Mouse (Mus musculus) spleen, adult 2 months (tissue): ENCODE data around the gene Ccdc30.

ENCODE experiments used
- CTCF ChIP-seq: fragments of 200-500 bp; IDR thresholded peaks from 2 replicates; pipeline ENCODE4 v1.5.1; 2011; ENCODE audit warnings: mild to moderate bottlenecking, inconsistent platforms; ENCODE audit not compliant: insufficient read depth, insufficient read length, insufficient replicate concordance; ENCODE audit errors: extremely low read depth
- POLR2A ChIP-seq: fragments of 200-500 bp; IDR thresholded peaks from 2 replicates; pipeline ENCODE4 v1.6.1; 2011; ENCODE audit warnings: low read depth, low read length, inconsistent platforms

DNA sequence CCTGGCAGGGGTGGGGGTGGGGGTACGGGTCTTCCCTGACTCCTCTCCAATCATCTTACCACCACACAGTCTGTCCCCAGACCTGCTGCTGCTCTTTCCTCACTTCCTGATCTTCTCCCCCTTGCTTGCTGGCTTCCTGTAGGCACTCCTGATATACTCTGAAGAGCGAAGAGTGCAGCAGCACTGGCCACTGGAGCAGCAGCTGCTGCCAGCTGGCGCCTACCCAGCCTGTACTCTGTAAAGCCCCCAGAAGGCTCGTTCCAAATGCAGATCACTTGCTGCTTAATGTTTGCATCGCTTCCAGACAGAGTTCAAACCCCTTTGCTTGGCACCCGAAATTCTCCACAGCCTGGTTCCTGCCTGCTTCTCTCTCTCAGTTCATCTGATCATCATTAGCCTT, 2.5 kb downstream of the Ccdc30 start:
- no peak for TF ChIP-seq POLR2A
- TF ChIP-seq CTCF, result no peak
